Mouse (Mus musculus) layer of hippocampus, postnatal 10 days (tissue): Measurements from ENCODE around the gene Poc1a. TPM values are rescaled to one million over a fixed set of nuclear protein-coding genes. Genes with fewer than 3 reads are reported as not detected.

Experiments
- DNase-seq, 2 experiments: peaks; one replicate each; pipeline ENCODE4 v3.0.0; 2021; ENCODE audit warnings: low spot score in 2 of 2
- total RNA-seq, 2 experiments: library from RNA; stranded (reverse); gene quantifications; 2 replicates each; pipeline ENCODE4 v1.2.3; 2021

Gene Poc1a
- total RNA-seq, 2 experiments from 2014 or later = 12.2 to 12.6 TPM

- no peak for DNase-seq
These were observed 20.1 kb downstream of the Poc1a start for GRCm38 (mm10) chr9:106300949-106301348.

GRCm38 (mm10) chr9:106301446-106302080 is 20.7 kb downstream of the Poc1a start:
- no peak for DNase-seq

GRCm38 (mm10) chr9:106302446-106303150 is 21.7 kb downstream of the Poc1a start:
- no peak for DNase-seq

- no peak for DNase-seq
These were observed 22.6 kb downstream of the Poc1a start for GRCm38 (mm10) chr9:106303460-106303960.

- DNase-seq = no peak
These were observed 24.4 kb downstream of the Poc1a start for GRCm38 (mm10) chr9:106305228-106305627.

GRCm38 (mm10) chr9:106306662-106307351 is 25.9 kb downstream of the Poc1a start:
- DNase-seq = peak; percentile 83 to 88

GRCm38 (mm10) chr9:106308151-106308550 is 27.3 kb downstream of the Poc1a start:
- DNase-seq = no peak

GRCm38 (mm10) chr9:106308555-106308954 is 27.7 kb downstream of the Poc1a start:
- no peak for DNase-seq

- DNase-seq = no peak
These were observed 28.1 kb downstream of the Poc1a start for GRCm38 (mm10) chr9:106308983-106309382.

- DNase-seq = no peak
These were observed 29.0 kb downstream of the Poc1a start for GRCm38 (mm10) chr9:106309859-106310258.

- no peak for DNase-seq
These were observed 30.8 kb downstream of the Poc1a start for GRCm38 (mm10) chr9:106311625-106312191.

GRCm38 (mm10) chr9:106312950-106313360 is 32.1 kb downstream of the Poc1a start:
- no peak for DNase-seq

GRCm38 (mm10) chr9:106314196-106314595 is 33.3 kb downstream of the Poc1a start:
- no peak for DNase-seq

- no peak for DNase-seq
These were observed 37.2 kb downstream of the Poc1a start for GRCm38 (mm10) chr9:106318074-106318473.

GRCm38 (mm10) chr9:106319095-106319494 is 38.2 kb downstream of the Poc1a start:
- DNase-seq = no peak

GRCm38 (mm10) chr9:106322497-106322896 is 41.6 kb downstream of the Poc1a start:
- DNase-seq = no peak

- DNase-seq = no peak
These were observed 45.4 kb downstream of the Poc1a start for GRCm38 (mm10) chr9:106326241-106326640.

GRCm38 (mm10) chr9:106327125-106327809 is 46.4 kb downstream of the Poc1a start:
- DNase-seq = peak; percentile 53 to 62

GRCm38 (mm10) chr9:106328068-106328610 is 47.3 kb downstream of the Poc1a start:
- no peak for DNase-seq

GRCm38 (mm10) chr9:106328772-106329511 is 48.1 kb downstream of the Poc1a start:
- DNase-seq = no peak
